Mouse (Mus musculus) erythroblast, embryonic 14.5 days (primary cell): ENCODE results near the gene Ms4a10.

Source experiments
- GATA1 ChIP-seq: IDR thresholded peaks from 2 replicates; pipeline ENCODE4 v1.6.1; 2012; ENCODE audit warnings: low read length, inconsistent platforms, mixed read lengths
- TAL1 ChIP-seq: IDR thresholded peaks from 3 replicates; pipeline ENCODE4 v1.6.1; 2012; ENCODE audit warnings: low read length, inconsistent platforms, mixed read lengths

DNA sequence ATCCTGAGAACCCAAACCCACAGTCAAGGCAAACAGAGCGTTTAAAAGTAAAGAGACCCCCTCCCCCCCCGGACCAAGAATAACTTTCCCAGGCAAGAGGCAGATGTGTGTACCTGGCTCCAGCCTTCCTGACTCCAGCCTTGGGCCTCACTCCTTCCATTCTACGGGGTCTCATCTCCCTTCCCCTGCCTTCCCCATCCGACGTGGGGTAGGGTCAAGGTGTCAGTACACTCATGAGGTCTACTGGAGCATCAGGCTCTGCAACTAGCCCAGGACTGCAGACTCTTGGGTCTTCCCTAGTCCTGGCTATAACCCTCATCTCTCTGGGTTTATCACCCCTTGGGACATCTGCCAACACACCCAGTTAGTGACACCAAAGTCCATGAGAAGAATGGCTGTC is 5.7 kb upstream of the Ms4a10 start:
- TF ChIP-seq TAL1: no peak
- TF ChIP-seq GATA1: no peak
